Mouse (Mus musculus) liver, embryonic 15.5 days (tissue): ENCODE results near the gene Zfp664. TPM values are rescaled to one million over a fixed set of nuclear protein-coding genes. Genes with fewer than 3 reads are reported as not detected.

Experiments used
- ATAC-seq: fragments of 200-750 bp; cut with Nextera tagmentation; 2 replicates; pipeline ENCODE4 v1.8.0; 2017; ENCODE audit warnings: moderate number of reproducible peaks, mild to moderate bottlenecking, moderate library complexity; ENCODE audit not compliant: insufficient read depth
- H3K27ac ChIP-seq: fragments of 300-500 bp; sonication (generic); replicated peaks from 2 replicates; pipeline ENCODE4 v1.5.1; 2015; ENCODE audit warnings: mild to moderate bottlenecking, inconsistent platforms
- H3K27me3 ChIP-seq: fragments of 300-500 bp; sonication (generic); 2 replicates; pipeline ENCODE4 v1.6.1; 2015; ENCODE audit warnings: mild to moderate bottlenecking, inconsistent platforms
- H3K36me3 ChIP-seq: fragments of 300-500 bp; sonication (generic); replicated peaks from 2 replicates; pipeline ENCODE4 v1.6.1; 2015; ENCODE audit warnings: moderate library complexity, mild to moderate bottlenecking, inconsistent platforms
- H3K4me1 ChIP-seq: fragments of 300-500 bp; sonication (generic); replicated peaks from 2 replicates; pipeline ENCODE4 v1.6.1; 2015; ENCODE audit warnings: inconsistent platforms
- H3K4me2 ChIP-seq: fragments of 300-500 bp; sonication (generic); 2 replicates; pipeline ENCODE4 v1.6.1; 2015; ENCODE audit warnings: moderate library complexity, mild to moderate bottlenecking, inconsistent platforms
- H3K4me3 ChIP-seq: fragments of 300-500 bp; sonication (generic); replicated peaks from 2 replicates; pipeline ENCODE4 v1.5.1; 2015; ENCODE audit warnings: mild to moderate bottlenecking, inconsistent platforms
- H3K9ac ChIP-seq: fragments of 300-500 bp; sonication (generic); 2 replicates; pipeline ENCODE4 v1.6.1; 2015; ENCODE audit warnings: moderate library complexity, mild to moderate bottlenecking, inconsistent platforms
- H3K9me3 ChIP-seq: fragments of 300-500 bp; sonication (generic); replicated peaks from 2 replicates; pipeline ENCODE4 v1.6.1; 2016; ENCODE audit warnings: inconsistent platforms
- WGBS: fragments of 180-500 bp; shearing (Covaris S2); methylation state at CpG from one replicate; pipeline ENCODE4 v1.1.7; 2015; ENCODE audit warnings: mixed read lengths; ENCODE audit not compliant: insufficient replicate concordance; 5-methylcytosine and 5-hydroxymethylcytosine counted together
- polyA plus RNA-seq: library from polyadenylated mRNA; unstranded; fragments of >200 nt; fragmentation: Nextera tagmentation; extraction: Ambion mirVana; gene quantifications from 2 replicates; pipeline ENCODE4 v1.2.1, GENCODE M21; 2015

The Zfp664 gene
- polyA plus RNA-seq = 11.7 and 13.7 TPM in 2 replicates

GRCm38 (mm10) chr5:124862013-124862866 is at the start of gene Zfp664, which contains the start of gene Ccdc92:
TSS of gene Zfp664 (plus strand) at chr5:124862691.
TSS of gene Ccdc92 (minus strand) at chr5:124862424.
- H3K27me3 ChIP-seq = peaks cover 64% of the 10 kb centered on the region
- WGBS = under 1% methylated on average over 101 of the region's 103 CpGs
- H3K9ac ChIP-seq = peak within 1 kb of the TSS; percentile 75
- peak within 1 kb of the TSS; percentile 65 for H3K27ac ChIP-seq
- 0 out of 2 replicates have a peak, but pooled peaks cover 2% of the 10 kb centered on the region for H3K36me3 ChIP-seq
- no peaks in the 10 kb centered on the region for H3K9me3 ChIP-seq
- H3K4me2 ChIP-seq = peak within 1 kb of the TSS; percentile 97
- H3K4me1 ChIP-seq = peaks cover 25% of the 10 kb centered on the region
- ATAC-seq = peak; percentile 95
- peak within 1 kb of the TSS; percentile 92 for H3K4me3 ChIP-seq

- no peak for ATAC-seq
- Histone ChIP-seq H3K27me3 (no peaks in the 10 kb centered on the region), H3K9me3 (no peaks in the 10 kb centered on the region), H3K4me2 (no peak overlapping the region), H3K4me3 (no peak overlapping the region), H3K4me1 (no peaks in the 10 kb centered on the region), H3K9ac (no peak overlapping the region), H3K36me3 (no peaks in the 10 kb centered on the region), H3K27ac (no peak overlapping the region)
- WGBS = 36% methylated on average over 5 of the region's 5 CpGs
Observed at GRCm38 (mm10) chr5:124814797-124815196, 47.7 kb upstream of the Zfp664 start.

- ATAC-seq = no peak
Observed at GRCm38 (mm10) chr5:124817050-124817449, 45.4 kb upstream of the Zfp664 start.

GRCm38 (mm10) chr5:124822128-124822894 is 40.2 kb upstream of the Zfp664 start:
- Histone ChIP-seq H3K9ac (no peak overlapping the region), H3K4me1 (no peaks in the 10 kb centered on the region), H3K4me3 (no peak overlapping the region), H3K4me2 (no peak overlapping the region), H3K36me3 (no peaks in the 10 kb centered on the region), H3K27ac (no peak overlapping the region), H3K27me3 (no peaks in the 10 kb centered on the region), H3K9me3 (no peaks in the 10 kb centered on the region)
- no peak for ATAC-seq
- 66% methylated on average over 18 of the region's 18 CpGs for WGBS

More at GRCm38 (mm10) chr5:124817050-124817449, 45.4 kb upstream of the Zfp664 start:
- WGBS = 71% methylated on average over 15 of the region's 15 CpGs
- Histone ChIP-seq H3K27me3 (no peaks in the 10 kb centered on the region), H3K4me3 (no peak overlapping the region), H3K4me2 (no peak overlapping the region), H3K9ac (no peak overlapping the region), H3K4me1 (no peaks in the 10 kb centered on the region), H3K27ac (no peak overlapping the region), H3K9me3 (no peaks in the 10 kb centered on the region), H3K36me3 (no peaks in the 10 kb centered on the region)

GRCm38 (mm10) chr5:124830331-124830730 is 32.2 kb upstream of the Zfp664 start:
- Histone ChIP-seq H3K4me1 (no peaks in the 10 kb centered on the region), H3K36me3 (no peaks in the 10 kb centered on the region), H3K4me3 (no peak overlapping the region), H3K27ac (no peak overlapping the region), H3K9me3 (no peaks in the 10 kb centered on the region), H3K4me2 (no peak overlapping the region), H3K27me3 (no peaks in the 10 kb centered on the region), H3K9ac (no peak overlapping the region)
- 71% methylated on average over 12 of the region's 12 CpGs for WGBS
- no peak for ATAC-seq

GRCm38 (mm10) chr5:124835218-124835617 is 27.3 kb upstream of the Zfp664 start:
- no peaks in the 10 kb centered on the region for H3K9me3 ChIP-seq
- ATAC-seq = no peak
- no peaks in the 10 kb centered on the region for H3K4me1 ChIP-seq
- H3K36me3 ChIP-seq = no peaks in the 10 kb centered on the region
- H3K27me3 ChIP-seq = no peaks in the 10 kb centered on the region
- no peak overlapping the region for H3K4me3 ChIP-seq
- no peak overlapping the region for H3K9ac ChIP-seq
- H3K4me2 ChIP-seq = no peak overlapping the region
- no peak overlapping the region for H3K27ac ChIP-seq
- 75% methylated on average over 15 of the region's 15 CpGs for WGBS

- H3K9ac ChIP-seq = no peak overlapping the region
- H3K4me2 ChIP-seq = no peak overlapping the region
- ATAC-seq = no peak
- no peaks in the 10 kb centered on the region for H3K36me3 ChIP-seq
- no peaks in the 10 kb centered on the region for H3K9me3 ChIP-seq
- 66% methylated on average over 10 of the region's 10 CpGs for WGBS
- no peak overlapping the region for H3K4me3 ChIP-seq
- H3K27ac ChIP-seq = no peak overlapping the region
- H3K4me1 ChIP-seq = no peaks in the 10 kb centered on the region
- no peaks in the 10 kb centered on the region for H3K27me3 ChIP-seq
Observed at GRCm38 (mm10) chr5:124836075-124836474, 26.4 kb upstream of the Zfp664 start.

- Histone ChIP-seq H3K4me1 (no peaks in the 10 kb centered on the region), H3K27me3 (no peaks in the 10 kb centered on the region), H3K4me3 (no peak overlapping the region), H3K9me3 (no peaks in the 10 kb centered on the region), H3K4me2 (no peak overlapping the region), H3K9ac (no peak overlapping the region), H3K27ac (no peak overlapping the region), H3K36me3 (no peaks in the 10 kb centered on the region)
- 46% methylated on average over 4 of the region's 4 CpGs for WGBS
- no peak for ATAC-seq
Observed at GRCm38 (mm10) chr5:124836621-124837020, 25.9 kb upstream of the Zfp664 start.

- Histone ChIP-seq H3K36me3 (no peaks in the 10 kb centered on the region), H3K4me3 (no peak overlapping the region), H3K27ac (no peak overlapping the region), H3K4me1 (no peaks in the 10 kb centered on the region), H3K27me3 (no peaks in the 10 kb centered on the region), H3K4me2 (no peak overlapping the region), H3K9me3 (no peaks in the 10 kb centered on the region), H3K9ac (no peak overlapping the region)
- no peak for ATAC-seq
- 59% methylated on average over 7 of the region's 7 CpGs for WGBS
Observed at GRCm38 (mm10) chr5:124840202-124840601, 22.3 kb upstream of the Zfp664 start.

- Histone ChIP-seq H3K4me1 (no peaks in the 10 kb centered on the region), H3K4me2 (no peak overlapping the region), H3K36me3 (no peaks in the 10 kb centered on the region), H3K27me3 (no peaks in the 10 kb centered on the region), H3K9ac (no peak overlapping the region), H3K9me3 (no peaks in the 10 kb centered on the region), H3K4me3 (no peak overlapping the region), H3K27ac (no peak overlapping the region)
- ATAC-seq = no peak
- WGBS = 59% methylated on average over 2 of the region's 2 CpGs
Observed at GRCm38 (mm10) chr5:124840669-124841068, 21.8 kb upstream of the Zfp664 start.

- Histone ChIP-seq H3K4me2 (no peak overlapping the region), H3K4me3 (no peak overlapping the region), H3K9ac (no peak overlapping the region), H3K27ac (no peak overlapping the region), H3K4me1 (no peaks in the 10 kb centered on the region), H3K36me3 (no peaks in the 10 kb centered on the region), H3K27me3 (no peaks in the 10 kb centered on the region), H3K9me3 (no peaks in the 10 kb centered on the region)
- no peak for ATAC-seq
- 66% methylated on average over 8 of the region's 8 CpGs for WGBS
Observed at GRCm38 (mm10) chr5:124843386-124843785, 19.1 kb upstream of the Zfp664 start.
